Mouse (Mus musculus) splenic B cell, adult 2 months (primary cell): ENCODE results near the gene P3h2.

Source experiments
- DNase-seq: peaks from one replicate; pipeline ENCODE4 v3.0.0-alpha.2; 2011; ENCODE audit warnings: low read depth, low spot score
- H3K27me3 ChIP-seq: 2 replicates; pipeline ENCODE4 v1.6.1; 2012; ENCODE audit warnings: mild to moderate bottlenecking, low read length, moderate library complexity, mixed read lengths; ENCODE audit not compliant: control insufficient read depth, poor library complexity, insufficient read depth, severe bottlenecking
- H3K36me3 ChIP-seq: 2 replicates; pipeline ENCODE4 v1.6.1; 2012; ENCODE audit warnings: mild to moderate bottlenecking, low read length, moderate library complexity, mixed read lengths; ENCODE audit not compliant: control insufficient read depth, poor library complexity, insufficient read depth, severe bottlenecking

P3h2 gene

DNA sequence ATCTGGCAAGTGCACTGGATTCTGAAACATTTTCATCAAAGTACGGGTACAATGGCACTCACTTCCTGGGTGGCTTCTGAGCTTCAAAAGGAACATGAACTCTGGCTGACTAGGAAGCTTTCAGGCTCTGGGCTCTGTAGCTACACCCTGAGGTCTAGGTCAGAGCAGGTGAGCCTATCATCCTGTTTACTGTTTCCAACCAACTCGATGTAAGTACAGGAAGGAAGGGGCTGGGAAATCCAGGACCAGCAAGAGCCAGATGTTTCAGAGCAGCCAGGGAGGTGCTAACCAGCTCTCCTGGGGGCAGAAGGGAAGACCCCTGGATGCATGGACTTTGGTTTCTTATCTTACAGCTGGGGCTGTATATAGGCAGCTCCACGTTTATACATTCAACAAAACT lies 126.5 kb downstream of the P3h2 start:
- no peak for DNase-seq
- Histone ChIP-seq H3K27me3 (no peaks in the 10 kb centered on the region; the same call in 1 of the 2 replicates), H3K36me3 (no peaks in the 10 kb centered on the region)

GRCm38 (mm10) chr16:25977210-25977609 lies 128.4 kb downstream of the P3h2 start:
- DNase-seq: no peak
- H3K27me3 ChIP-seq: no peaks in the 10 kb centered on the region
- H3K36me3 ChIP-seq: no peaks in the 10 kb centered on the region

- Histone ChIP-seq H3K36me3 (no peaks in the 10 kb centered on the region), H3K27me3 (no peaks in the 10 kb centered on the region)
- DNase-seq: no peak
These were observed 134.3 kb downstream of the P3h2 start for GRCm38 (mm10) chr16:25971285-25971684.

DNA sequence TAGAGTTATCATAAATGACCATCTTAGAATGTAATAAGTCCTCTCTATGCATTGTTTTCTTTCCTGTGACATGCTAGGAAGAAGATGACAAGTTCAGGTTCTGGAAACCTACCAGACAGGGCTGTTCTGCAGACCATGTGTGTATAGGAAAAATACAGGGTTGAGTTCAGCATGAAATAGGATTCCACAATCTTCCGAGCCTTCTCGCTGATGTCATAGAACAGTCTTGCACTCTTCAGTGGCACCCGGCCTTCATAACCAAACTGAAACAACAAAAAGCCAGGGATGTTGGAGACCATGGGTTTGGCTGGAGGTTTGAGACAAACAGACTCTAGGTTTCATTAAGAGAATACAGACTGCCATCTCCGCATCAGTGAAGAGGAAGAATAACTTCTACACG lies 134.9 kb downstream of the P3h2 start:
- Histone ChIP-seq H3K36me3 (no peaks in the 10 kb centered on the region), H3K27me3 (no peaks in the 10 kb centered on the region)
- no peak for DNase-seq

- no peak for DNase-seq
These were observed 135.4 kb downstream of the P3h2 start for GRCm38 (mm10) chr16:25970193-25970592.

DNA sequence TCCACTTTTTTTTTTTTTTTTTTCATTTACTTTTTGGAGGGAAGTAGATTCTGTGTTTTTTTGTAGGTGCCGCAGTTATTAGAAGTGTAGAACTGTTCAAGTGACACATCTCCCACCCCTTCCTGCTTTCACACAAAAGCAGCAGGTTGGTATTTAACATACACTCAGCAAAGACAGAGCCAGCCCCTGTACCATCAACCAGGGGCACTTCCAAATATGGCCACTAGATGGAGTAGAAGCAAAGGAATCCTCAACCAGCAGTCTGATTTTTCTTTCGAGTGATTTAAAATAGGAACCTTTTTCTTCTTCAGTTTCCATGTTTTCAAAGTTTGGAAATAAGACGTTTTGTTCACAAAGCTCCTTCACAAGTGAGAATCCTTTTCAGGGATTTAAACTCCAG lies 138.3 kb downstream of the P3h2 start:
- peak; percentile 72 for DNase-seq

More at GRCm38 (mm10) chr16:25970193-25970592, 135.4 kb downstream of the P3h2 start:
- no peaks in the 10 kb centered on the region for H3K36me3 ChIP-seq
- no peaks in the 10 kb centered on the region for H3K27me3 ChIP-seq

DNA sequence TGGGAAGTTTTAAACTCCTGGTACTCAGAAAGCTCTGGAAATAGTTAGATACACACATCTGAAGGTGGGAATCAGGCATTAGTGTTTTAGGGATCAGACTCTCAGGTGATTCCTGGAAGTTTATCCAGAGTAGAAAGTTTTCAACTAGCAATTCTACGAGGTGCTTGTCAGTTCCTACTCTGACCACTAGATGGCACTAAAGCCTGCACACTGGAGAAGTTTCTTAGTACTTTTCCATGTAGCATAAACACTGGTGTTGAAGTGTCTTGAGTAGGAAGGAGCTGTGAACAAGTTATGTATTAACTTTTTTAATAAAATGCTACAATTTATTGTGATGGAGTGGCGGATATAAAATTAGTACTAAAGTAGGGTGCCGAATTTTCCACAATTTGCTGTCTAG lies 141.7 kb downstream of the P3h2 start:
- H3K36me3 ChIP-seq: no peaks in the 10 kb centered on the region
- DNase-seq: peak; percentile 67
- no peaks in the 10 kb centered on the region for H3K27me3 ChIP-seq

More for the DNA sequence above, 138.3 kb downstream of the P3h2 start:
- Histone ChIP-seq H3K36me3 (no peaks in the 10 kb centered on the region), H3K27me3 (no peaks in the 10 kb centered on the region)

DNA sequence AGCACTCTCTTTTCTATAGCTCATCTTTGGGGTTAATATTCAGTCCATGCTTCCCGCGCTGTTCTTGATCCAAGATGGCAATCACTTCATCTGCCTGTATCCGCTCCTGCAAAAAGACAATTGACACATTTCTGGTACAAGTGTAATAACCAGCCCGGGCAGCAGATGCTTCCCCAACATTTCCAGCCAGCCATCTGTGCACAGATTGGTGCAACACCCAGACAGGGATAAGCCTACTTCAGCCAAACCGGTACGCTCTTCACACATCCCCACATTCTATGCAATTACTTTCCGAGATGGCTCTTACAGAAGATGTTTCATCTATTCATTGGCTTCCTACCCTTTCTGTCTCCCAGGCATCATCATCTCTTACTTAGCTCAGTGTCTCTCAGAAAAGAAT lies 145.2 kb downstream of the P3h2 start:
- Histone ChIP-seq H3K36me3 (no peaks in the 10 kb centered on the region), H3K27me3 (no peaks in the 10 kb centered on the region)
- no peak for DNase-seq

DNA sequence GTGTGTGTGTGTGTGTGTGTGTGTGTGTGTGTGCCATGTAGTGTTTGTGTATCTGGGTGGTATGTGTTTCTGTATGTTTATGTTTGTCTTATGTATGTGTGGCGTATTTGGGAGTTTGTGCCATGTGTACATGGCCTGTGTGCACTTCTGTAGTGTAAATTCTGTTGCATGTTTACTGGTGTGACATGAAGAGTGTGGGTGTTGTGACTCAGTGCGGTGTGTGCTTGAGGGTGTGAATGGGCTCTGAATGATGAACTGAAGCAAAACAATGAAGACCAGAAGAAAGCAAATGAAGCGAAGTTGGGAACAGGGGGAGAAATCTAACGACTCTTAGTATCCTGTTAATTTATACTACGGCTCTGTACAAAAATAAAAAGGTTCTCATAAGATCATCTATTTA lies 145.7 kb downstream of the P3h2 start:
- H3K27me3 ChIP-seq: no peaks in the 10 kb centered on the region
- H3K36me3 ChIP-seq: no peaks in the 10 kb centered on the region
- DNase-seq: no peak

DNA sequence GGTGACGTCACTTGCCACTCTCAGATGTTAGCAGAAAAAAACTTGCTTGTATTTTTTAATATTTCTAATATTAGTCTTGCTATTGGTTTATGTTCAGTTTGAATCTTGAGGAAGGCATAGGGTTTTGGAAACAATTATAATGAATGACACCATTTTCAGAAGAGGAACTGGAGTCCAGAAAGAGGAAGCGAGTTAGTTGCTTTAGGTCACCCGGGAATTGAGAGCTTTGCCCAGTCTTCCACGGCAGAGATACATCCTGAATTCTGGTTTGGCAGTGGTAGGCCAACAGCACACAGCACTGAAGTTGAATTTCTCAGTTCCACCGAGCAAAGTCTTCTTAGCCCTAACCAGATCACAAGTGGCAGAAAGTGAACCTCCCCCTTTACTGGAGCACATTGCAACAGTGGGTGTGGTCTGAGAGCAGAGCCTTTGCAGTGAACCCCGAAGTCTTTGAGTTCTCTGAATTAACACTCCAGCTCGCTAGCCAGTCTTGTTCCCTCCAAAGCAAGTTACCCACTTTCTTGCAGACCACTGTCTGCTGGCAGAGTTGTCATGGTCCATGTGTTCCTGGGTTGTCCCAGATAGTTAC lies 146.8 kb downstream of the P3h2 start:
- no peaks in the 10 kb centered on the region for H3K27me3 ChIP-seq
- no peaks in the 10 kb centered on the region for H3K36me3 ChIP-seq
- DNase-seq: peak; percentile 72

GRCm38 (mm10) chr16:25958213-25958612 lies 147.4 kb downstream of the P3h2 start:
- H3K36me3 ChIP-seq: no peaks in the 10 kb centered on the region
- DNase-seq: no peak
- H3K27me3 ChIP-seq: no peaks in the 10 kb centered on the region

DNA sequence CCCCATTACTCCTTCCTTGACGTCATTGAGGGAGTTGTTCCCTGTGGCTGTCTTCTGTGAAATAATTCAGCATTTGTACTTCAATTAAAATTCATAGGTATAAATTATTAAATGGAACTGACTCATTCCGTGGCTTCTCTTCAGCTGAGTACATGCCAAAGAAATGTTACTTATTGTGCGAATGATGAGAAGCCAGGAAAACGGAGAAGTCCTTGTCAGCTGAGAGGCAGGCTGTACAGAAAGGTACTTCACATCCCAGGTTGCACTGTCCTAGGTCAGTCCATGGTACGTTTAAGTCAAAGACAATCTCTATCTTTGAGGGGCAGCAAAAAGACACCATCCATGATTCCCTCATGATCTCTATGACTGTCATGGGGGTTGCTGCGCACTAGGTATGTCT lies 148.8 kb downstream of the P3h2 start:
- Histone ChIP-seq H3K27me3 (no peaks in the 10 kb centered on the region), H3K36me3 (no peaks in the 10 kb centered on the region)
- DNase-seq: no peak

GRCm38 (mm10) chr16:25954614-25955013 lies 151.0 kb downstream of the P3h2 start:
- Histone ChIP-seq H3K36me3 (no peaks in the 10 kb centered on the region), H3K27me3 (no peaks in the 10 kb centered on the region)
- no peak for DNase-seq

GRCm38 (mm10) chr16:25953359-25953758 lies 152.2 kb downstream of the P3h2 start:
- no peak for DNase-seq
- no peaks in the 10 kb centered on the region for H3K27me3 ChIP-seq
- no peaks in the 10 kb centered on the region for H3K36me3 ChIP-seq

- DNase-seq: no peak
- Histone ChIP-seq H3K27me3 (no peaks in the 10 kb centered on the region), H3K36me3 (no peaks in the 10 kb centered on the region)
These were observed 153.6 kb downstream of the P3h2 start for GRCm38 (mm10) chr16:25952005-25952404.

DNA sequence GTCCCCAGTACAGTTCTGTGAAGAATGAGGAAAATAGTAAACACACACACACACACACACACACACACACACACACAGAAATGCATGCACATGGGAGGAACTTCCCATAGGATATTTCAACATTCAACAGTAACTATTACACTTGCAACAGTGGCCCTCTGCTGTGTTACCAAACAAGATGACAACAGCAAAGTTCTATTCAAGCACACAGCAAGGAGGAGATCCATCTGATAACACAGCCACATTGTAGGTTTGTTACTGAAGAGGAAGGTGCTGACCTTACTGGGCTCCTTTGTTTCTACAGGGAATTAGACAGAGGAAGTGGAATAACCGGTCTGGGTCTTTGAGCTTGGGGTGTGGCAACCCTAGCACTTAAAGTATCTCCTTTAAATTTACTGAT lies 157.5 kb downstream of the P3h2 start:
- H3K27me3 ChIP-seq: no peaks in the 10 kb centered on the region
- no peak for DNase-seq
- no peaks in the 10 kb centered on the region for H3K36me3 ChIP-seq
